Mouse (Mus musculus) forebrain, embryonic 16.5 days (tissue): ENCODE results near the gene Dis3l. TPM values are rescaled to one million over a fixed set of nuclear protein-coding genes. Genes with fewer than 3 reads are reported as not detected.
"Not testable (repeated sequence)": the region's sequence is repeated elsewhere in the genome, so short reads cannot be mapped to it uniquely, and the experiment has no call there.

Experiments
- ATAC-seq: fragments of 200-750 bp; cut with Nextera tagmentation; 2 replicates; pipeline ENCODE4 v1.8.0; 2017; ENCODE audit warnings: mild to moderate bottlenecking, moderate library complexity
- H3K27ac ChIP-seq: fragments of 300-500 bp; sonication (generic); 2 replicates; pipeline ENCODE4 v1.5.1; 2014; ENCODE audit warnings: low read length, control low read depth
- H3K27me3 ChIP-seq: fragments of 300-500 bp; sonication (generic); replicated peaks from 2 replicates; pipeline ENCODE4 v1.6.1; 2014; ENCODE audit warnings: low read length; ENCODE audit not compliant: control insufficient read depth, insufficient read depth
- H3K36me3 ChIP-seq: fragments of 300-500 bp; sonication (generic); 2 replicates; pipeline ENCODE4 v1.6.1; 2014; ENCODE audit not compliant: control insufficient read depth, insufficient read depth
- H3K4me1 ChIP-seq: fragments of 300-500 bp; sonication (generic); replicated peaks from 2 replicates; pipeline ENCODE4 v1.6.1; 2014; ENCODE audit warnings: low read length; ENCODE audit not compliant: control insufficient read depth, insufficient read depth
- H3K4me2 ChIP-seq: fragments of 300-500 bp; sonication (generic); 2 replicates; pipeline ENCODE4 v1.6.1; 2014; ENCODE audit warnings: mild to moderate bottlenecking, low read length, control low read depth
- H3K4me3 ChIP-seq: fragments of 300-500 bp; sonication (generic); replicated peaks from 2 replicates; pipeline ENCODE4 v1.5.1; 2014; ENCODE audit warnings: mild to moderate bottlenecking, low read length, control low read depth
- H3K9ac ChIP-seq: fragments of 300-500 bp; sonication (generic); replicated peaks from 2 replicates; pipeline ENCODE4 v1.6.1; 2014; ENCODE audit warnings: low read depth, low read length, control low read depth
- H3K9me3 ChIP-seq: fragments of 300-500 bp; sonication (generic); 2 replicates; pipeline ENCODE4 v1.6.1; 2016; ENCODE audit warnings: low read length; ENCODE audit not compliant: control insufficient read depth
- WGBS: fragments of 180-500 bp; shearing (Covaris S2); extraction: QIAGEN DNeasy Blood & Tissue Kit; methylation state at CpG from one replicate; pipeline ENCODE4 v1.1.7; 2014; 5-methylcytosine and 5-hydroxymethylcytosine counted together
- polyA plus RNA-seq: library from polyadenylated mRNA; unstranded; fragments of >200 nt; fragmentation: Nextera tagmentation; extraction: Ambion mirVana; gene quantifications from 2 replicates; pipeline ENCODE4 v1.2.1, GENCODE M21; 2015

The Dis3l gene
- polyA plus RNA-seq, 1 experiment from 2014 or later, result 25.9 TPM

DNA sequence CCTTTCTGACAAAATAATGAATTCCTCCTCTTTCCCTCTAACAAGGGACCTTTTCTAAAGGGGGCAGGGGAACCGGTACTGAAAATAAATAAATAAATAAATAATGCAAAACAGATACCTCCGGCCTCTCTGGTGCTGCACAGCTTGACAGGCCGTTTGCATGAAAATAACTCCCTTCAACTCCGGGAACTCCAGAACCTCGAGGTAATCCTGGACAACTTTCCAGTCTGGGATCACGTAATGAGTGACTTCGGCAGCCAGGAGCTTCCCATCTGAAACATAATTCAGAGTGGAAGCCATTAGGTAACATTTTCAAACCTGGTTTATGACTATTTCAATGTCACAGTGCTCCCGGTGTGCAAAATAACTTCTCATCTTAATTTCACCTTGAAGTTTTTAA lies 1.7 kb downstream of the Dis3l start:
- H3K4me2 ChIP-seq, result peak overlapping the region; percentile 85
- no peak overlapping the region for H3K4me3 ChIP-seq
- no peaks in the 10 kb centered on the region for H3K9me3 ChIP-seq
- no peaks in the 10 kb centered on the region for H3K36me3 ChIP-seq
- H3K4me1 ChIP-seq, result peaks cover 9% of the 10 kb centered on the region
- 26% methylated on average over 8 of the region's 8 CpGs for WGBS
- 0 out of 2 replicates have a peak overlapping the region, but pooled peaks have one; percentile 9 for H3K9ac ChIP-seq
- no peaks in the 10 kb centered on the region for H3K27me3 ChIP-seq
- H3K27ac ChIP-seq, result no peak overlapping the region
- ATAC-seq, result no peak

GRCm38 (mm10) chr9:64335825-64336224 lies 5.3 kb downstream of the Dis3l start:
- Histone ChIP-seq H3K36me3 (no peaks in the 10 kb centered on the region), H3K27me3 (no peaks in the 10 kb centered on the region), H3K9ac (no peak overlapping the region), H3K4me3 (no peak overlapping the region), H3K9me3 (no peaks in the 10 kb centered on the region), H3K4me1 (peaks cover 9% of the 10 kb centered on the region), H3K4me2 (no peak overlapping the region), H3K27ac (no peak overlapping the region)
- 86% methylated on average over 6 of the region's 6 CpGs for WGBS
- no peak for ATAC-seq

GRCm38 (mm10) chr9:64323976-64324375 lies 17.1 kb downstream of the Dis3l start:
- Histone ChIP-seq H3K9ac (no peak overlapping the region), H3K27me3 (no peaks in the 10 kb centered on the region), H3K4me2 (no peak overlapping the region), H3K36me3 (peaks cover 15% of the 10 kb centered on the region), H3K9me3 (no peaks in the 10 kb centered on the region), H3K4me3 (no peak overlapping the region), H3K27ac (no peak overlapping the region), H3K4me1 (no peaks in the 10 kb centered on the region)
- no peak for ATAC-seq
- 95% methylated on average over 7 of the region's 7 CpGs for WGBS

- no peak for ATAC-seq
- Histone ChIP-seq H3K9ac (no peak overlapping the region), H3K4me1 (no peaks in the 10 kb centered on the region), H3K36me3 (peaks cover 10% of the 10 kb centered on the region), H3K27me3 (no peaks in the 10 kb centered on the region), H3K9me3 (no peaks in the 10 kb centered on the region), H3K4me2 (no peak overlapping the region), H3K4me3 (no peak overlapping the region), H3K27ac (no peak overlapping the region)
- WGBS, result 96% methylated on average over 5 of the region's 5 CpGs
Observed at GRCm38 (mm10) chr9:64316986-64317385, 24.1 kb downstream of the Dis3l start.

DNA sequence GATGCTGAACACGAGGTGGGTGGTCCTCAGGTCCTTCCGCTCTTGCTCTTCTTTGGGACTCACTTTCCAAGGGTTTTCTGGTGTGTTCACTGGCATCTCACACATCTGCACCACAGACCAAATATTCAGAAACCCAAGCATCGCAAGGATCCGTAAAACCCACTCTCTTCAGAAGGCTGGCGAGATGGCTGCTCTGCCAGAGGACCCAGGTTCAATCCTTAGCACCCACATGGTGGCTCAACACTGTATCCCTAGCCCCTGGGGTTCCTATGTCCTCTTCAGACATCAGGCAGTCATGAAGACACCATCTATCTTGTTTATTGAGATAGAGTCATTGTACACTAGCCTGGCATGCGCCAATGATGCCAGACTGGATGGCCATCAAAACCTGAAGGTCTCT lies 26.4 kb downstream of the Dis3l start:
- H3K27me3 ChIP-seq, result no peaks in the 10 kb centered on the region
- H3K4me1 ChIP-seq, result no peaks in the 10 kb centered on the region
- ATAC-seq, result no peak
- peaks cover 8% of the 10 kb centered on the region for H3K36me3 ChIP-seq
- H3K27ac ChIP-seq, result no peak overlapping the region
- H3K9me3 ChIP-seq, result no peaks in the 10 kb centered on the region
- H3K4me2 ChIP-seq, result no peak overlapping the region
- H3K4me3 ChIP-seq, result no peak overlapping the region
- WGBS, result 93% methylated on average over 6 of the region's 6 CpGs
- H3K9ac ChIP-seq, result no peak overlapping the region

- Histone ChIP-seq H3K9me3 (no peaks in the 10 kb centered on the region), H3K4me2 (no peak overlapping the region), H3K27ac (no peak overlapping the region), H3K36me3 (peaks cover 5% of the 10 kb centered on the region), H3K9ac (no peak overlapping the region), H3K4me3 (no peak overlapping the region), H3K4me1 (no peaks in the 10 kb centered on the region), H3K27me3 (no peaks in the 10 kb centered on the region)
- WGBS, result 31% methylated on average over 1 of the region's 1 CpGs
- no peak for ATAC-seq
Observed at GRCm38 (mm10) chr9:64312128-64312527, 29.0 kb downstream of the Dis3l start.

- Histone ChIP-seq H3K27me3 (no peaks in the 10 kb centered on the region), H3K9ac (no peak overlapping the region), H3K27ac (no peak overlapping the region), H3K4me3 (no peak overlapping the region), H3K36me3 (peaks cover 11% of the 10 kb centered on the region), H3K4me2 (no peak overlapping the region), H3K4me1 (no peaks in the 10 kb centered on the region), H3K9me3 (no peaks in the 10 kb centered on the region)
- no peak for ATAC-seq
- WGBS, result 77% methylated on average over 16 of the region's 16 CpGs
Observed at GRCm38 (mm10) chr9:64310996-64311785, 29.9 kb downstream of the Dis3l start.

DNA sequence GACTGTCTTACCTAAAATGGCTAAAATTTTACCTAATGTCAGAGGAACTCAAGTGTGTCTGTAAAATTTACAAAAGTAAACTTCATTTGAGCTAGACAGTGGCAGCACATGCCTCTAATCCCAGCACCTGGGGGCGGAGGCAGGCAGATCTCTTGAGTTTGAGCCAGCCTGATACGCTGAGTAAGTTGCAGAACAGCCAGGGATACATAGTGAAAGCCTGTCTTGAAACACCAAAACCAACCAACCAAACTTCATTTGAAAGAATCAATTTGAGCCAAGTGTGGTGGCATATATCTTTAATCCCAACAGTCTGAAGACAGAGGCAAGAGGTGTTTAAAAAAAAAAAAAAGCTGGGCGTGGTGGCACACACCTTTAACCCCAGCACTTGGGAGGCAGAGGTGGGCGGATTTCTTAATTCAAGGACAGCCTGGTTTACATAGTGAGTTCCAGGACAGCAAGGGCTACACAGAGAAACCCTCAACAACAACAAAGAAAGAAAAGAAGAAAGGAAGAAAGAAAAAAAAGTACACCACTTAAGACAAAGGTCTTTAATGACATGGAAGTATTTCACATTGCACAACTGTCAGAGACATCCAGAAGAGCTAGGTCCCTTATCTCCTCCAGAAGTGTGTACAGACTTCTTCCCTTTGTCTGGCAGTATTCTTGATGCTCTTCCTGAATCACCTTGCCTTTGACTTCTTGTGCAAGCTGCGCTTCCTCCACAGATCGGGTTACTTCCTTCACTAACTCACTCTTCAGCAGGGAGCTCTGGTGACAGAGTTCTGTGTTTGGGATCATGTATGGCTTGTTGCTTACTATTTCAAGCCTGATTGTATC lies 34.4 kb downstream of the Dis3l start:
- H3K27me3 ChIP-seq, result no peaks in the 10 kb centered on the region
- H3K36me3 ChIP-seq, result peaks cover 15% of the 10 kb centered on the region; the same call in 1 of the 2 replicates

DNA sequence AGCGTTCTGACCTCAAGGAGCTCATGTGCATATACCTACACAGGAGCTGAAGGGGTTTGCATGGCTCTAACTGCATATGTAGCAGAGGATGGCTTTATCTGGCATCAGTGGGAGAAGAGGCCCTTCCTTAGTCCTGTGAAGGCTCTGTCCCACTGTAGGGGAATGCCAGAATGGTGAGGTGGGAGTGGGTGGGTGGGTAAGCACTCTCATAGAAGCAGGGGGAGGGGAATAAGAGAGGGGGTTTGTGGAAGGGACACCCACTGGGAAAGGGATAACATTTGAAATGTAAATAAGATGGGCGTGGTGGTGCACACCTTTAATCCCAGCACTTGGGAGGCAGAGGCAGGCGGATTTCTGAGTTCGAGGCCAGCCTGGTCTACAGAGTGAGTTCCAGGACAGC lies 38.0 kb downstream of the Dis3l start:
- not testable (repeated sequence) for H3K4me2 ChIP-seq, H3K27me3 ChIP-seq, ATAC-seq, H3K9me3 ChIP-seq, H3K9ac ChIP-seq, H3K4me3 ChIP-seq, H3K4me1 ChIP-seq, H3K27ac ChIP-seq
- WGBS, result 94% methylated on average over 4 of the region's 4 CpGs
- H3K36me3 ChIP-seq, result peaks cover 23% of the 10 kb centered on the region

More for the DNA sequence above, 34.4 kb downstream of the Dis3l start:
- Histone ChIP-seq H3K27ac (no peak overlapping the region), H3K4me1 (no peaks in the 10 kb centered on the region), H3K4me3 (no peak overlapping the region), H3K9ac (no peak overlapping the region), H3K9me3 (no peaks in the 10 kb centered on the region), H3K4me2 (no peak overlapping the region)
- ATAC-seq, result no peak
- WGBS, result 87% methylated on average over 6 of the region's 6 CpGs
